Mouse (Mus musculus): ENCODE measurements around the gene Pcsk5. TPM values are rescaled to one million over a fixed set of nuclear protein-coding genes. Genes with fewer than 3 reads are reported as not detected.
"Not testable (repeated sequence)": the region's sequence is repeated elsewhere in the genome, so short reads cannot be mapped to it uniquely, and the experiment has no call there.

The Pcsk5 gene
- total RNA-seq, 2 experiments from 2014 or later, result 1.6 to 1.7 TPM

DNA sequence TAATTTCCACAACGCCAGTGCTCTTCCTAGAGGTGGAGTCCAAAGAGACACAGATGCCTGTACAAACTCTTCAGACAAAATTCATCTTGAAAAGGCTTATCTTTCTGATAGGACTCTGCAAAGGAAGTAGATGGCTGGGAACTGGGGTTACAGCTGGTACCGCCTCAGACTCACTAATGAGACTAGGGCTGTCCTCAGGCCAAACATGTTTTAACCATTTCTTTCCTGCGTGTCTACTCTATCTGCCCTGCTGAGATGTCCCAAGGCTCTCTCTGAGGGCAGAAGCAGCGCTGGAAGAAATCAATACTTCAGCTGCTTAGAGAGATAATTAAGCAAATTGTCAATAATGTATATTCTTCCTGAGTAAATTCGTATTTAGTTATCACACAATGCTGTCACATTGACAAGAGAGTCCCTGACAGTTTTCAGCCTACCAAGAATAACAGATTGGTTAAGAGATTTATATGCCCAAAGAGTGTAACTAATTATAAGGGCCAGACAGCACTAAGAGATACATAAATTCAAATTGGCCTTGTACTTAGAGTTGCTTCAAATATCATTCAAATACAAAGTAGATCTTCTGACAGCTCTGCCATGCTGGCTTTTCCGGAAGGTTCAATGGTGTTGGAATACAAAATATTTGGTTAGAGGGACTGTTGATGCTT, 355.2 kb downstream of the Pcsk5 start:
- DNase-seq (ENCODE audit: low spot score), result no peak

DNA sequence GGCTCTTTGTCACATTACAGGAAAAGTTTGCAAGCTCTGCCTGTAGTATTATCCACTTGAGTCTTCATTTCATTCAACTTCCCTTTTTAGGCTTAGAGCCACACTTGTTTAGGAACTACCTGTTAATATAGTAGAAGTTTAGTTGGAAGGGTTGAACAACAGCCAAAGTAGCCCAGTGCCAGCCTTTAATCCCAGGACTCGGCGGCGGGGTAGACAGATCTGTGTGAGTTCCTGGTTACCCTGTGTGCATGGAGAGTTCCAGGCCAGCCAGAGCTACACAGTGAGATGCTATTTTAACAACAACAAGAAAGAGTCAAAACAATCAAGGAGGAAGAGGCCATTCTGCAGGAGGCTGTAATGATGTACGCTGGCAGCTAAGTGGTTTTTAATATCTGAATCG, 358.0 kb downstream of the Pcsk5 start:
- DNase-seq (ENCODE audit: low spot score), result no peak

DNA sequence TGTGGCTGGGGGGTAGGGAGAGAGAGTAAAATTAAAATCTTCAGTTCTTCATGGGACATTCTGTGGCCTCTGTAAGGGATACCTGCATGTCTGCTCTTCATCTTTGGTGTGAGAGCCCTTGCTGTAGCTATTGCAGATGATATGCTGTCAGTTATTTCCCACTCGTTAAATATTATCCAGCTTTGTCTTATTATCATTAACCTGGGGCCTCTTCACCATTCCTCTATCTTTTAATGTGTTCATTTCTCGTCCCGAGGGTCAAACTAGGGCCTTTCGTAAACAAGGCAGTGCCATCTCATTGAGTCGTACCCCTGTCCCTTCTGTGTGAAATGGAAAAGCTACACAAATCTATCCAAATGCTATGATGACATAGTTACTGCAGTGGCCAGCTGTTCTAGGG, 361.4 kb downstream of the Pcsk5 start:
- DNase-seq (ENCODE audit: low spot score), result no peak

DNA sequence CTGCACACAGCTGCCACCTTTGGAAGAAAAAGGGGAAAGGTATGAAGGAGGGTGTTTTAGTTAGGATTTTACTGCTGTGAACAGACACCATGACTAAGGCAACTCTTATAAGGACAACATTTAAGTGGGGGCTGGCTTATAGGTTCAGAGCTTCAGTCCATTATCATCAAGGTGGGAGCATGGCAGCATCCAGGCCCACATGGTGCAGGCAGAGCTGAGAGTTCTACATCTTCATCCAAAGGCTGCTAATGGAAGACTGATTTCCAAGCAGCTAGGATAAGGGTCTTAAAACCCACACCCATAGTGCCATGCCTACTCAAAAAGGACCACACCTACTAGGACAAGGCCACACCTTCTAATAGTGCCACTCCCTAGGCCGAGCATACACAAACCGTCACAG, 364.3 kb downstream of the Pcsk5 start:
- not testable (repeated sequence) for DNase-seq (ENCODE audit: low spot score)

DNA sequence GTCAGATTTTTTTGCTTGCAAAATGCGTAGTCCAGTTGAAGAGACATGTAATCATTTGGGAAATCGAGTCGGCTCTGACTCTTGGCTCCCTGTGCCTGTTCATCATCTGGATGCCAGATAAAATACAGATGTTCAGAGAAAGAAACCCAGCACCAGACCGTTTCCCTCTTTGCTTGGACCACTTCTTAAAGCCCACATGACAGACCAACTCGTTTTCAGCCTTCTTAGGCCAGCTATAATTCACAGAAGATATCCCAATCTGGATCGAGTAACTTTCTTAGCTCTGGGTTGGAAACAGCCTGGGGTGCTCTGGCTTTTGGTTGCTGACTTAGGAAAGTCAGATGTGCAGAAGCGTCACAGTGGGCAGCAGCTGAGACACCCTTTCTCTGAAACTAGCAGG, 365.6 kb downstream of the Pcsk5 start:
- DNase-seq (ENCODE audit: low spot score), result peak; percentile 5

DNA sequence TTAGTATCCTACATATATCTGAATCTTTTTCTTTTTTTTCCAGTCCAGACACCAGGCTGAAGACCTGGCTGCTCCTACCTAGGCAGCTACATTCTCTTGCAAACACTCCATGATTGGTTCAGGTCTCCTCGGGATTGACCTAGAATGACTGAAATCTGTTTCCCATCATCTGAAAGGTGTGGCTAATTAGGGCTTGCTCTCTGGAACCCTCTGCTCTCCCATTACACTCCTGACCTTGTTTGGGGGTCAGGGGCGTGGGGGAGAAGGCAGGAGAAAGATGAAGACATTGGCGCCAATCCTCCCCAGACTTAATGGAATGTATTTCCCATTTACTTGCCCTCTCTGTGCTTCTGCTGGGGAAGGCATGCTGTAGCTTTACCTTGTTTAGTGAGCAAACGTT, 366.2 kb downstream of the Pcsk5 start:
- DNase-seq (ENCODE audit: low spot score), result no peak

DNA sequence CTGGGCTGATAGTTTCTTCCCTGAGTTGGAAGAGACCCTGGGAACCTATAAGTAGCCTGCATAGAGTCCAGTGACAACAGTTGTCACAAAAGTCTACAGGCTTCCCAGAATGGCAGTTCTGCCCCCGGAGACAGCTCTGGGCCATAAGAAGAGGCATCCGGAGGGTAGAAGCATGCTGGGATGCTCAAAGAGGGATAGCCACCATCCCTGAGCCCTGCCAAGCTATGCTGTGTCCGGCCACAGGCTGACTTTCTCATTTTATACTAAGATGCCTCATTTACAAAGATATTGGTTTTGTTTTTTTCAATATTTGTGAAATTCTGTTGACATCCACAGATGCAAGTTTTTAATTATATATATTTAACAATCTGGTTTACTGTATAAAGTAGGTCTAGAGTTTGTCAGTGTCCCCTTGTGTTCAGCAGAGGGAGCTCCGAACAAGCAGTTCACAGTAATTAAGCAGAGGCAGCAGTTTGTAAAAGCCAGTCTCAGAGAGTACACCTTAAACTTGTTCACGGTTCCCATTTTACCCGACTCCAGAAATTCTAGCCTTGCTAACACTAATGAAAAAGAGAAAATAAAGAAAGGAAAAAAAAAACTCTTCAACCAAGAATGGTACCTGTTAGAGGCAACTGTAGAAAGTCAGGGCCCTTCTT, 369.7 kb downstream of the Pcsk5 start:
- DNase-seq (ENCODE audit: low spot score), result peak; percentile 7

DNA sequence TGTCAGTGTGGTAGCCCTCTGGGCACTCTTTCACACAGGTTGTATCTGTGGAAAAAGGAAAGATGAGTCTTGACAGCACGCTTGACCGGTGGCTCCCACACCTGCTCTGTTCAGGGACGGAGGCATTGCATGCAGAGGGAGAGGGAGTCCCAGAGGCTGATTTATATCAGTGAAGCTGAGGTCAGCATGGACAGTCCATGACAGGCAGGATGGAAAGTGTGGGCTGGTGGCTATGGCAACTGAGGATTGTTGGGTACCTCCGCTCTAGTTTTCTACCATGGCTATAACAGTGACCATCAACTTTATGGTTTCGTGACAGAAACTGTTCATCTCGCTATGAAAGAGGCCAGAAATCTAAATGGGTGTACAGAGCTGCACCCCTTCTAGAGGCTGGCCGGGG, 385.4 kb downstream of the Pcsk5 start:
- DNase-seq (ENCODE audit: low spot score), result no peak

DNA sequence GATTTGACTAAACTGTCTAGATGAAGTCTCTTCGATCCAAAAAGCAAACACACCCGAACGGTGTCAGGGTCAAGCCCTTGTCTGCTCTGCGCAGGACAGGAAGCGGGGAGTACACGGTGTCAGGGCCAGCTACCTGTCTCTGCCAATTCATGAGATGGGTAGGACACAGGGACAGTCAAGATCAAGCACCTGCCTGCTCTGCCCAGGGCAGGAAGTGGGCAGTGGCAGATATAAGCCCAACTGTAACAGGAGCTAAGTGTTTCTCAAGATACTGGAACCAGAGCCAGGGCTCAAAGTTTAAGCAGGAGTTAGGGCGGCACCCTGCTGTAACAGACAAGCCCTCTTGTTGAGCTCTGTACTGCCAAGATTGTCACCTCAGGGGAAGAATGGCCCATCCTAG, 393.9 kb downstream of the Pcsk5 start:
- no peak for DNase-seq (ENCODE audit: low spot score)

DNA sequence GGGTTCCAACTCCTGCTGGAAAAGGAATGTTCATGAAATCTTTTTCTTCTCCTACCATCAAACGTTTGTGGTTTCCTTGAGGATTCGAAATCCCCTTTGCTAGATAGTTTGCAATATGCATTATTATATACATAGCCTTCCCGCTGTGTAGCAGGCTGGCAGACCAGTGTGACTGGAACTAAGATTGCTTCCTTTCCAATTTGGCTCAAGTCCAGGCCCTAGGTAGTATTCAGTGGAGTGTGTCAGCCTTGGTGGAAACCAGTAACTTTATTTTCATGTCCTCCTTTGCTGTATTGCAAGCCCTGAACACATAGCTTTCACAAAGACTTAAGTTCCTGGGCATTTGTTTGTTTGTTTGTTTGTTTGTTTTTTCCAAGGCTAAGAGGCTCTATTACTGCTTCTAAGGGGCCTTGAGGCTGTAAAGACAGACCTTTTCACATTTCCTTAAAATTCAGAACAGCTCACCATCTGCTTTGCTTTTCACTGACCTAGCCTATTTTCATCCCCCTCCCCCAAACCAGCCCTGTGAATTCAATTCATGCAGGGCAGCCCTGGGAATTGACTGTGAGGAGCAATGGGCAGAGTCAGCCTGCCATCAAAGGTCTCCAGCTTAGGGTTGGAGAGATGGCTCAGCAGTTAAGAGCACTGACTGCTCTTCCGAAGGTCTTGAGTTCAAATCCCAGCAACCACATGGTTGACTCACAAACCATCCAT, 397.8 kb downstream of the Pcsk5 start:
- DNase-seq (ENCODE audit: low spot score), result no peak

DNA sequence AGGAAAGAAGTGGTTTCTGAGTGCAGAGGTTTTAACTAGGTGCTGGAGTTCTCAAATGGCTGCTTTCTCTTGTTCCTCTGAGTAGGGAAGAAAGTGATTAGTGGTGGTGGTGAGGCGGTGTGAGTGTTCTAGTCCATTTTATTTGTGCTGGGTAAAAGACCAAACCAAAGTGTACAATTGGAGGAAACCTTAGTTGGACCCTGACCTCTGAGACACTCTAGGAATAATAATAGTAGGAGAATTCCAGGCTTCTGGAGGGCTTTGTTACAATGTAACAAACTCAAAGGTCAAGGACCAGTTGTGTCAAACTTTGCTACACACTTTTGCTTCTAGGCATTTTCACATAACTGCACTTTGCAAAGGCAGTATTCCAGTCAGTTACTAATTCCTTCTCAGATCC, 400.8 kb downstream of the Pcsk5 start:
- DNase-seq (ENCODE audit: low spot score), result no peak

DNA sequence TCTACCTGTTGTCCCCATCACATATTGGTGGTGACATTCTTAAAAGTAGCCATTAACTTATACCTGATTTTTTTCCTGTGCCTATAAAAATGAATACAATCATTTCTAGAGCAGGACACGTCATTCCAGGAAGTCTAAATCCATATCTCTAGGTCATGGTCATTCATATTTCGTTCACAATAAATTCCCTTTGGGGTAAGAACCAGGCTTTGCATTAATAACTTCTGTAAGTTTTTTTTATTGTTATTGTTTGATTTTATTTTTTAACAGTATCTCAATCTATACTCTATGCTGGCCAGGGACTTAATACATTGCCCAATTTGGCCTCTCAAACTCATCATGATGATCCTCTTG, 408.9 kb downstream of the Pcsk5 start:
- no peak for DNase-seq (ENCODE audit: low spot score)

DNA sequence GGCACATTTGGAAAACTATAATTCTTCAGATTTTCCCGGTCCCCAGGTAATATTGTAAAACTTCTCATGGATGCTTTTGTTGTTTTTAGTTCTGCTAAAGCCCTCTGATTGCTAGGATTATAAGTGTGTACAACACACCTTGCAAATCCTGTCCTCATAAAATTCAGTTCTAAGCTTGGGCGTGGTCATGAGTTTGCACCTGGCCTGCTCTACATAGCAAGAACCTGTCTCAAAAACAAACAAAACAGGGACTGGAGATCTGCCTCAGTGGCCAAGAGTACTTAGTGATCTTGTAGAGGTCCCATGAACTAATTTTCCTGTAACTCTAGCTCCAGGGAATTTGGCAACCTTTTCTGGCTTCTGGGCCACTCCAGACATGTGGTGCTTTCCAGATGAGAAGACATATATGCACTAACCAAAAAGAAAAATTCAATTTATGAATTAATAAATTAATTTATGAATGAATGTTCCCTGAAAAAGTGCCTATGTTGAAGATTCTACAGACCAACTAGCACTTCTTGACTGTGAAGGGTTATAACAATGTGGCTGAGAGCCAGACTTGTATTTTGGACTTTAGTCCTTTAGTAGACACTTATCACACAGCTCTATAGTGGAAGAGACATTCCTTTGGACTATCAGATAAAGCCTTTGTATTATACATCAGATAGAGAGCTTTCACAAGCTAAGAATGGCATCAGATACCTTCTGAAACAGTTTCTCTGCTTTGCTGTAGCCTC, 409.4 kb downstream of the Pcsk5 start:
- DNase-seq (ENCODE audit: low spot score), result peak; percentile 7

DNA sequence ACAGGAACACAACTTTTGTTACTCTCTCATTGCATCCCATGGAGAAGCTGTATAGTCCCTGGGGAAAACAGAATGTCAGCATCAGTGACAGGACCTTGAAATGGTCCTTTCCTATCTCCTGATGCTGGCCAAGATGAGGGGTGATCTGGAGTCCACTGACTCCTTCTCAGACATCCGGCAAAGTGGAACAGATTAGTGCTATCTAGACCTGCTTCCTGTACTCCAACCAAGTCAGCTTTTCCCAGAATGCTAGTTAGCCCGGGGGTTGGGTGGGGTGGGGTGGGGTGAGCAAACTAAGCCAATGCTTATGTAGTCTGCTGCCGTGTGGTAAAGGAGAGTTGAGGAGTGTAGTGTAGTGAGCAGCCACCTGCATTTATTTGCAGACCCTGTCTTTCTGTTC, 414.1 kb downstream of the Pcsk5 start:
- no peak for DNase-seq (ENCODE audit: low spot score)

DNA sequence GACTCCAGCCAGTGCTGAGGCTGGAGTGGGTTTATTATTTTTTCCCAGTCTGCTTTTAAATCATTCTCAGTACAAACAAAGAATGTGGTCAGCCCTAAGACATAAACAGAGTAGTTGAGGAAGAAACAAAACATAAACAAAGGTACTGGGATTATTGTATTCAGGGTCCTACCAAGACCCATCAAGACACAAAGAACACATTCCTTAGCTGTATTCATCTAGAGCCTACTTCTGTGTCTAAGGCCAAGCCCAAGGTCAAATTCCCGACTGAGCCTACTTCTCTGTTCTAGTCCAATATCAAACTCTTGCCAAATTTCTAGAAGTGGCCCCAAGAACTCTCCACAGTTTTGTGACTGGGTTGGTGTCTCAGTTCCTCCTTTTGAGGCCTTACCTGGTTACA, 419.6 kb downstream of the Pcsk5 start:
- no peak for DNase-seq (ENCODE audit: low spot score)

DNA sequence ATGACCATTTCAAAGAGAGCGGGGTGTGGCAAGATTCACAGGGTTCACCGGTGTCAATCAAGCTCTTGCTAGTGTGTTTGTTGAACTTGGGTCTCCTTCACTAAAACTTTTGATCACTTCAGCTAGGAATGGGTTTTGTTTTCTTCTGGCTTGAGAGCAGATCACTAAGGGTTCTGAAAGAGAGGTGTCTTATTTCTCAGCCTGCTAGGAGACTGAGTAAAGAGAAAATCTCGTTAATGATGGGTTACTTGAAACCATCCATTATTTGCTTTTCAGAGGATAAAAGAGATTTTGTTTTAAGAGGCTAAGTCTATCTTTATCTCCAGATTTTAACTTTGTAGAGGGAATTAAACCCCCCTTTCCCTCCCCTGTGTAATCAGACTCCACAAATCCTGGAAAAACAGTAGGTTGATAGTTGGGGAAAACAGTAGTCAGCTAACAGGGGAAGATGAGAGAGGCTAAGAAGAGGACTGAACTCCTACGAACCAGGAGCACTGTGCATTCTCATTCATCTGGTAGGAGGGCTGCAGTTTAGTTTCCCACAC, 424.4 kb downstream of the Pcsk5 start:
- DNase-seq (ENCODE audit: low spot score), result no peak

DNA sequence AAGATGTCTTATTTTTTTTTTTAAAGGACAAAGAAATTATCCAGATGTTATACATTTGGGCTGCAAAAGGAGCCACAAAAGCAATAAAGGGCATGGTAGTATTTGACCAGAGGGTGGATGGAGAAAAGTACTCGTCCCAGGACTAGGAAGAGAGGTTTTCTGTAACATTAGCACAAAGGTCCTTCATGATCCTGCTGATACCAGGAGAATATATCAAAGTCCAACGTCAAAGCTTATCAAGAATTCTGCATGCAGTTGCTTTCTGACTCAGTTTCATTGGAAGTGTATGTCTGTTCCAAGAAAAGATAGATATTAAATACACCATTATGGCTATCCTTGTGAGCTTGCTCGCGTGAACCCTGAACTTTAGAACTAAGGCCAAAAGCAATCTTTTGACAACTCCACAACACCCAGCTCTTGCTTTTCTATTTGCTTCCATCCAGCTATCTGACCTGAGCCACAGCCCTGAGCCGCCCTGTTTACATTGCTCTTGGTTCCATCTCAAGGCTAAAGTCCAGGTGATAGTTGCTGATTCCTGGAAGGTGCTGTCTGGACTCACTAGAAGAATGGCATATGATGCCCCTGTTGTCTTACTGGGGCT, 426.9 kb downstream of the Pcsk5 start:
- no peak for DNase-seq (ENCODE audit: low spot score)

DNA sequence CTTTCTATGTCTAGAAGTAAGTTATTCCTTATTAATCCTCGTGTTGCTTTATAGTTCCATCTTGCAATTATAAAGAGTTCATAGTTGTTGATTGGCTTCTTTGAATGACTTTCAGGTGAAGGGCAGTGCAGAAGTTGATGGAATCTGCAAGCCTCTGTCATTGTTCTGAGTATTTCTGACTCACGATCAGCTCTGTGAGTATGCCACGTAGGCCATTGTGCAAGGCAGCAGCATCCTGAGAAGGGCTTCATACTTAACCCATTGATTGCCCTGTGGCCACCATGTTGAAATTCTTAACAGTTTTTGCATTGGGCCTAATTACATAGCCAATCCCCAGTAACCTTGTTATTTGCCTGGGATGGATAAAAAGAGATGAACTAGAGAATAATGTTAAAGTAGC, 428.1 kb downstream of the Pcsk5 start:
- no peak for DNase-seq (ENCODE audit: low spot score)

DNA sequence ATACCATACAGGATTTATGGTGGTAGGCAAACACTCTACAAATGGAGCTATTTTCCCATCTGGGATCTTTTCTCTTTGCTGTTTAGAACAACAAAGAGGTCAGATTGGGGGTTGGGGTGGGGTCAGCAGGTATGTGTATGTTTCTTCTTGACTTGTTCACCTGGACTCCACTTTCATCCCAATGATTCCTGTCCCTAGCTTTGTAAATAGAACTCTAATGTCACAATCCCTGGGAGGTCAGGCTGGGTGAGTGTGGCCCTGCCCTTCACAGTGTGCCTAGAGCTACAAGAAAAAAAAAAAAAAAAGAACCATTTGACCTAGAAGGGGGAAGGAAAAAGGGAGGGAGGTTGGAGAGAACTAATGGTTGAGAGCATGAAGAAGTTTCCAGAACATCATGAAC, 428.8 kb downstream of the Pcsk5 start:
- no peak for DNase-seq (ENCODE audit: low spot score)

DNA sequence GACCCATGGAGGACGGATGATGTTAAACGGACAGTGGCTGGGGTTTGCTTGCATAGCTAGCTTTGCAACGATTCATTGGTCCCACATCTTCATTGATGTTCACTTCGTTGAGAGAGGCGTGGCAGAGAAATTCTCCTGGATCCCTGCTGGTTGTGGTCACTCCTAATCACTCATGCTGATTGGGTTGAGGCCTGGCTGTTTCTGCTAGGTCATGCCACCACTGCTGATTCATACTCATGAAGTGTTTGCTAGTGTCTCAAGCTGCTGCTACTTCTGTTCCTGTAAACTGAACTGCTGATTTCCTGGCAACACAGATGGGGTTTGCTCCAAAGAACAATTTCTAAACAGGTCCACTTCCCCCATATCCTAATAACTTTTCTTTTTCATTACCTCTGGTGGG, 430.6 kb downstream of the Pcsk5 start:
- no peak for DNase-seq (ENCODE audit: low spot score)

DNA sequence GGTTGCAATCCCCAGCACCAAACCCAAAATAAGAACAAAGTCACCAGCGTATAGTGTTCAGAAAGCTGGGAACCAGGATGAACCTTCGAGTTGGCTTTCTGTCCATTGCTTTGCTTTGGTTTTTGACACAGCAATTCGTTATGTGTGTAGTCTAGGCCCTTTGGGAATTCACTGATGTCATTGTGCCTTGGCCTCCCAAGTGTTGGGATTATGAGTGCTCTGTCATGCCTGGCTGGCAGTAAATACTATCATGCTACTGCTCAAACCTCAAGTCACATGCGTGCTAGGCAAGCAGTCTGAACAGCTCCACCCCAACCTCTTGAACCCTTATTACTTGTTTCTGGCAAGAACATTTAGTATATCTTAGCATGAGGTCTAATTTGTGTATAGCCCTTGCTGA, 434.3 kb downstream of the Pcsk5 start:
- no peak for DNase-seq (ENCODE audit: low spot score)

DNA sequence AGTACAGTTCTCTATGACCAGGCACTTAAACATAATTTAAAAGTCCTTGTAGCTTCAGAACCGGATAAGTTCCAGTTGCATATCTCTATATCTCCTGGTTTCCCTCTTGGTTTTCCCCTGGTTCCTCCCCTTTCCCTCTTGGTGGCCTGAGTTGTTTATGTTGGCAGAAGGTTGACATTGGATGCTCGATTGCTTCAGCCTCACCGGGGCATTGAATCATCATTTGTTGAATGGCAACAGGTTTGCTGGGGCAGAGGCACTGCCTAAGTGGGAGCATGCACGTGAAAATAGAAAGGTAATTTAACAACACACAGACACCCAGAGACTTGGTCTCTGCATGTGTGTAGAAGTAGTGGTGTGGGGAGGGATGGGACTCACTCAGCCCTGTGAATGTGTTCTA, 436.9 kb downstream of the Pcsk5 start:
- no peak for DNase-seq (ENCODE audit: low spot score)

Measured in gastrocnemius, adult 18-20 months (tissue).